Mouse (Mus musculus) limb, embryonic 14.5 days (tissue): ENCODE results near the gene Gm20388. TPM values are rescaled to one million over a fixed set of nuclear protein-coding genes. Genes with fewer than 3 reads are reported as not detected.

Experiments used
- ATAC-seq: fragments of 200-750 bp; cut with Nextera tagmentation; 2 replicates; pipeline ENCODE4 v1.8.0; 2017; ENCODE audit warnings: low read depth, moderate number of reproducible peaks, moderate TSS enrichment; ENCODE audit not compliant: low FRiP score
- DNase-seq: peaks from one replicate; pipeline ENCODE4 v3.0.0-alpha.2; 2015; ENCODE audit warnings: low spot score
- H3K27ac ChIP-seq: fragments of 300-500 bp; sonication (generic); replicated peaks from 2 replicates; pipeline ENCODE4 v1.5.1; 2014; ENCODE audit warnings: low read depth, mild to moderate bottlenecking, low read length, moderate library complexity, mixed read lengths
- H3K27me3 ChIP-seq: fragments of 300-500 bp; sonication (generic); 2 replicates; pipeline ENCODE4 v1.6.1; 2014; ENCODE audit warnings: low read length, mixed read lengths; ENCODE audit not compliant: control insufficient read depth, insufficient read depth
- H3K36me3 ChIP-seq: fragments of 300-500 bp; sonication (generic); 2 replicates; pipeline ENCODE4 v1.6.1; 2014; ENCODE audit warnings: mild to moderate bottlenecking, low read length, moderate library complexity, mixed read lengths; ENCODE audit not compliant: control insufficient read depth, insufficient read depth
- H3K4me1 ChIP-seq: fragments of 300-500 bp; sonication (generic); 2 replicates; pipeline ENCODE4 v1.6.1; 2014; ENCODE audit warnings: antibody characterized with exemption, low read length, mixed read lengths; ENCODE audit not compliant: control insufficient read depth, insufficient read depth
- H3K4me2 ChIP-seq: fragments of 300-500 bp; sonication (generic); replicated peaks from 2 replicates; pipeline ENCODE4 v1.6.1; 2014; ENCODE audit warnings: low read depth, mild to moderate bottlenecking, low read length, moderate library complexity; ENCODE audit not compliant: severe bottlenecking
- H3K4me3 ChIP-seq: fragments of 300-500 bp; sonication (generic); replicated peaks from 2 replicates; pipeline ENCODE4 v1.5.1; 2014; ENCODE audit warnings: low read length
- H3K9ac ChIP-seq: fragments of 300-500 bp; sonication (generic); 2 replicates; pipeline ENCODE4 v1.6.1; 2014; ENCODE audit warnings: mild to moderate bottlenecking, low read depth, low read length, moderate library complexity; ENCODE audit not compliant: severe bottlenecking
- H3K9me3 ChIP-seq: fragments of 300-500 bp; sonication (generic); 2 replicates; pipeline ENCODE4 v1.6.1; 2016; ENCODE audit warnings: low read length; ENCODE audit not compliant: control insufficient read depth
- POLR2A ChIP-seq: fragments of 200-500 bp; IDR thresholded peaks from 2 replicates; pipeline ENCODE4 v1.8.0; 2012; ENCODE audit warnings: inconsistent platforms, mild to moderate bottlenecking, moderate library complexity, borderline replicate concordance; ENCODE audit not compliant: insufficient read depth, insufficient read length; ENCODE audit errors: extremely low read depth
- WGBS: fragments of 180-500 bp; shearing (Covaris S2); extraction: QIAGEN DNeasy Blood & Tissue Kit; methylation state at CpG from one replicate; pipeline ENCODE4 v1.1.7; 2014; 5-methylcytosine and 5-hydroxymethylcytosine counted together
- polyA plus RNA-seq, 2 experiments: library from polyadenylated mRNA; depleted of rRNA in 1 of 2; stranded (reverse) in 1 of 2; unstranded in 1 of 2; fragments of >200 nt; fragmentation: Nextera tagmentation in 1 of 2; extraction: Ambion mirVana in 1 of 2; gene quantifications; 2 replicates each; pipeline versions ENCODE4 v1.2.1 to v1.2.3; 2012 to 2014

Gm20388 gene
- polyA plus RNA-seq, 2 experiments: 1.9 to 49.9 TPM

GRCm38 (mm10) chr8:122520611-122521010 lies 2610.0 kb downstream of the Gm20388 start:
- no peak for TF ChIP-seq POLR2A
- H3K4me1 ChIP-seq: peaks cover 44% of the 10 kb centered on the region
- no peak overlapping the region for H3K4me2 ChIP-seq
- no peak overlapping the region for H3K9ac ChIP-seq
- no peak overlapping the region for H3K4me3 ChIP-seq
- DNase-seq: no peak
- ATAC-seq: no peak
- no peaks in the 10 kb centered on the region for H3K36me3 ChIP-seq
- WGBS: 80% methylated on average over 11 of the region's 11 CpGs
- H3K27ac ChIP-seq: no peak overlapping the region
- H3K9me3 ChIP-seq: no peaks in the 10 kb centered on the region
- no peaks in the 10 kb centered on the region for H3K27me3 ChIP-seq

- WGBS: 41% methylated on average over 14 of the region's 14 CpGs
- H3K4me2 ChIP-seq: peak overlapping the region; percentile 29
- H3K9ac ChIP-seq: peak overlapping the region; percentile 6; the same call in 1 of the 2 replicates
- ATAC-seq (no peak), DNase-seq (no peak)
- TF ChIP-seq POLR2A: no peak
- H3K4me1 ChIP-seq: peaks cover 40% of the 10 kb centered on the region
- H3K27me3 ChIP-seq: no peaks in the 10 kb centered on the region
- no peaks in the 10 kb centered on the region for H3K9me3 ChIP-seq
- H3K4me3 ChIP-seq: 0 out of 2 replicates have a peak overlapping the region, but pooled peaks have one; percentile 2
- peak overlapping the region; percentile 48 for H3K27ac ChIP-seq
- H3K36me3 ChIP-seq: no peaks in the 10 kb centered on the region
These were observed 2612.4 kb downstream of the Gm20388 start for GRCm38 (mm10) chr8:122522796-122523651.

GRCm38 (mm10) chr8:122523652-122524360 lies 2613.2 kb downstream of the Gm20388 start:
- Histone ChIP-seq H3K4me1 (peaks cover 33% of the 10 kb centered on the region), H3K4me3 (0 out of 2 replicates have a peak overlapping the region, but pooled peaks have one; percentile 2), H3K27me3 (no peaks in the 10 kb centered on the region), H3K36me3 (no peaks in the 10 kb centered on the region), H3K9ac (peak overlapping the region; percentile 6; the same call in 1 of the 2 replicates), H3K4me2 (peak overlapping the region; percentile 29), H3K27ac (peak overlapping the region; percentile 48), H3K9me3 (no peaks in the 10 kb centered on the region)
- ATAC-seq: no peak
- WGBS: 12% methylated on average over 23 of the region's 23 CpGs
- DNase-seq: peak; percentile 38
- TF ChIP-seq POLR2A: no peak

GRCm38 (mm10) chr8:122524506-122524905 lies 2613.9 kb downstream of the Gm20388 start:
- Histone ChIP-seq H3K9ac (0 out of 2 replicates have a peak overlapping the region, but pooled peaks have one; percentile 7), H3K27ac (no peak overlapping the region)

GRCm38 (mm10) chr8:122525004-122525403 lies 2614.4 kb downstream of the Gm20388 start:
- ATAC-seq (no peak), DNase-seq (no peak)
- H3K36me3 ChIP-seq: no peaks in the 10 kb centered on the region
- H3K9me3 ChIP-seq: no peaks in the 10 kb centered on the region
- no peak for TF ChIP-seq POLR2A
- no peak overlapping the region for H3K9ac ChIP-seq
- H3K27me3 ChIP-seq: no peaks in the 10 kb centered on the region
- no peak overlapping the region for H3K4me2 ChIP-seq
- H3K4me3 ChIP-seq: no peak overlapping the region
- 79% methylated on average over 6 of the region's 6 CpGs for WGBS
- H3K4me1 ChIP-seq: peaks cover 33% of the 10 kb centered on the region
- no peak overlapping the region for H3K27ac ChIP-seq

More at GRCm38 (mm10) chr8:122524506-122524905, 2613.9 kb downstream of the Gm20388 start:
- Histone ChIP-seq H3K9me3 (no peaks in the 10 kb centered on the region), H3K27me3 (no peaks in the 10 kb centered on the region), H3K4me2 (0 out of 2 replicates have a peak overlapping the region, but pooled peaks have one; percentile 29), H3K36me3 (no peaks in the 10 kb centered on the region), H3K4me1 (peaks cover 33% of the 10 kb centered on the region), H3K4me3 (no peak overlapping the region)
- ATAC-seq (no peak), DNase-seq (no peak)
- WGBS: 64% methylated on average over 6 of the region's 6 CpGs
- no peak for TF ChIP-seq POLR2A
